10 mouse cellular contexts compared by ENCODE assay signal in the genomic region with DNA sequence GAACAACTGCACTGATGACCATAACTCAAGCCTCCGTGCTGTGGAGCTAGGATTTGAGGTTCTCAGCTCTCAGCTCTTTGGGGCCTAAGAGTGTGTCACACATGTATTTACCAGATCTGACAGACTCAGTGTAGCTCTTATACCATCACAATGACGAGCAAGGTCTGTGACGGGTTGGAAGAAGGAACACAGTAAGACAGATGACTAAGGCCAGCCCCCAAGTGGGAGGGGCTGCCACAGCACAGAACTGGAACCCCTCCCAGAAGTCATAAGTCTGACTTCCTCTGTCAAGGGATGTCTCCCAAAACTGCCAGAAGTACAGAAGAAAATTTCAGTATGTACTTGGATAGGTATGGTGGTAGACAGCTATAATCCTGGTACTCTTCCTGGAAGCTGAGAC. TPM values are rescaled to one million over a fixed set of nuclear protein-coding genes. Genes with fewer than 3 reads are reported as not detected.
DNase-seq lines count a peak whose midpoint lies in the region; ATAC-seq lines count a peak whose summit lies in the region.
"Had no signal": no experiment of that assay in that cellular context is flagged by ENCODE, and none has a peak within 500 bp of the region (broad histone marks: within the 10 kb centered on the region; RNA-seq: fewer than 3 reads in every experiment).

No protein-coding gene starts in this region.

- no peaks in the 10 kb centered on the region for H3K36me3 ChIP-seq in liver, embryonic 11.5 days (ENCODE audit: control insufficient read depth, insufficient read depth, low read length)
- H3K36me3 ChIP-seq in hindbrain, embryonic 10.5 days, result 0 out of 2 replicates have a peak, but pooled peaks cover 11% of the 10 kb centered on the region
- H3K36me3 ChIP-seq: embryonic facial prominence, embryonic 12.5 days had no signal

- no peak overlapping the region for H3K4me3 ChIP-seq in liver, embryonic 11.5 days (ENCODE audit: low read depth, low read length)
- H3K4me3 ChIP-seq in hindbrain, embryonic 10.5 days, result no peak overlapping the region
- H3K4me3 ChIP-seq: embryonic facial prominence, embryonic 12.5 days; limb, embryonic 12.5 days had no signal

- 51% methylated on average over 3 of the region's 3 CpGs for WGBS in liver, embryonic 11.5 days
- 81% methylated on average over 3 of the region's 3 CpGs for WGBS in hindbrain, embryonic 10.5 days

- H3K27me3 ChIP-seq in liver, embryonic 11.5 days (replicated peaks; ENCODE audit: control insufficient read depth, insufficient read depth, low read length), result no peaks in the 10 kb centered on the region
- H3K27me3 ChIP-seq in hindbrain, embryonic 10.5 days (ENCODE audit: insufficient read depth, poor library complexity, severe bottlenecking), result no peaks in the 10 kb centered on the region
- H3K27me3 ChIP-seq: embryonic facial prominence, embryonic 12.5 days; limb, embryonic 12.5 days had no signal

- no peaks in the 10 kb centered on the region for H3K9me3 ChIP-seq in liver, embryonic 11.5 days (ENCODE audit: control insufficient read depth, low read length)
- H3K9me3 ChIP-seq in hindbrain, embryonic 10.5 days, result no peaks in the 10 kb centered on the region
- H3K9me3 ChIP-seq: embryonic facial prominence, embryonic 12.5 days; limb, embryonic 12.5 days had no signal

- H3K4me2 ChIP-seq in liver, embryonic 11.5 days, result no peak overlapping the region
- H3K4me2 ChIP-seq: embryonic facial prominence, embryonic 12.5 days; limb, embryonic 12.5 days had no signal

- ATAC-seq in liver, embryonic 11.5 days (replicated peaks; ENCODE audit: low FRiP score), result peak; percentile 54

- no peak overlapping the region for H3K27ac ChIP-seq in liver, embryonic 11.5 days (ENCODE audit: low read depth, low read length)
- no peak overlapping the region for H3K27ac ChIP-seq in hindbrain, embryonic 10.5 days
- H3K27ac ChIP-seq: embryonic facial prominence, embryonic 12.5 days; limb, embryonic 12.5 days had no signal

- no peak overlapping the region for H3K9ac ChIP-seq in liver, embryonic 11.5 days (ENCODE audit: low read depth, low read length)
- H3K9ac ChIP-seq: embryonic facial prominence, embryonic 12.5 days; limb, embryonic 12.5 days had no signal

- DNase-seq in cerebellum, adult 11 months, result peak; percentile 23
- DNase-seq in cerebellum, adult 8-10 months, result no peak
- peak; percentile 51 for DNase-seq in thymus, postnatal 14 days
- DNase-seq in thymus, postnatal 10 days (ENCODE audit: low spot score in 2 of 2), result no peak
- no peak for DNase-seq in liver, embryonic 11.5 days (ENCODE audit: low spot score)
- peak; percentile 63 for DNase-seq in thymus, postnatal 4 days
- no peak for DNase-seq in hindbrain, embryonic 10.5 days (ENCODE audit: low spot score)
- no peak for DNase-seq in left cerebral cortex, adult 11 months (ENCODE audit: low spot score)

- H3K4me1 ChIP-seq in liver, embryonic 11.5 days (replicated peaks; ENCODE audit: control insufficient read depth, insufficient read depth, low read length), result peaks cover 73% of the 10 kb centered on the region
- H3K4me1 ChIP-seq in hindbrain, embryonic 10.5 days (replicated peaks), result peaks cover 88% of the 10 kb centered on the region

RNA-seq across cellular contexts. Expression of a gene that starts 9.7 kb away (rescaled TPM):
- 20.1 and 20.4 TPM in 2 replicates for polyA plus RNA-seq in liver, embryonic 11.5 days (2014; fragmentation: Nextera tagmentation; extraction: Ambion mirVana)
- 25.5 and 27.7 TPM in 2 replicates for polyA plus RNA-seq in hindbrain, embryonic 10.5 days (2016; fragmentation: Nextera tagmentation; extraction: Ambion mirVana)

RNA-seq across cellular contexts. Expression of a gene that starts 48.5 kb away (rescaled TPM):
- polyA plus RNA-seq in liver, embryonic 11.5 days (2014; fragmentation: Nextera tagmentation; extraction: Ambion mirVana), result 50.4 and 54.0 TPM in 2 replicates
- polyA plus RNA-seq in hindbrain, embryonic 10.5 days (2016; fragmentation: Nextera tagmentation; extraction: Ambion mirVana), result 76.6 and 80.1 TPM in 2 replicates

RNA-seq across cellular contexts. Expression of a gene that starts 55.1 kb away (rescaled TPM):
- polyA plus RNA-seq in liver, embryonic 11.5 days (2014; fragmentation: Nextera tagmentation; extraction: Ambion mirVana), result 26.9 and 28.5 TPM in 2 replicates
- 30.7 and 35.5 TPM in 2 replicates for polyA plus RNA-seq in hindbrain, embryonic 10.5 days (2016; fragmentation: Nextera tagmentation; extraction: Ambion mirVana)

Comparison
In these comparisons a context has a peak if more than half of its experiments do, and no peak if none do; other contexts are left out.
1. DNase-seq: peak in cerebellum, adult 11 months (single experiment), thymus, postnatal 14 days (single experiment) and thymus, postnatal 4 days (single experiment); none in cerebellum, adult 8-10 months (single experiment), thymus, postnatal 10 days (0 of 2), liver, embryonic 11.5 days (single experiment), hindbrain, embryonic 10.5 days (single experiment) and left cerebral cortex, adult 11 months (single experiment).